Mouse (Mus musculus) bone marrow, adult 2 months (tissue): ENCODE measurements around the gene Gm13090.

Experiments
- CTCF ChIP-seq: fragments of 200-500 bp; IDR thresholded peaks from 2 replicates; pipeline ENCODE4 v1.5.1; 2011; ENCODE audit warnings: low read length, control low read depth; ENCODE audit not compliant: control insufficient read depth, insufficient read depth
- POLR2A ChIP-seq: fragments of 200-500 bp; IDR thresholded peaks from 2 replicates; pipeline ENCODE4 v1.6.1; 2011; ENCODE audit warnings: low read depth, mild to moderate bottlenecking, control low read depth, low read length, borderline replicate concordance; ENCODE audit not compliant: control insufficient read depth

GRCm38 (mm10) chr4:151129725-151130557, 40.6 kb downstream of the Gm13090 start:
- TF ChIP-seq POLR2A (no peak), CTCF (no peak)
